Mouse (Mus musculus): ENCODE data around the gene Gm20662. TPM values are rescaled to one million over a fixed set of nuclear protein-coding genes. Genes with fewer than 3 reads are reported as not detected.
A peak's percentile ranks its signal among the peaks of the same experiment; 100 is the strongest.

Gene Gm20662
- polyA plus RNA-seq, 1 experiment = not detected

GRCm38 (mm10) chr9:108026584-108026983 is 30.4 kb downstream of the Gm20662 start:
- peaks cover 92% of the 10 kb centered on the region for H3K36me3 ChIP-seq (ENCODE audit: control insufficient read depth)
- no peak overlapping the region for H3K4me3 ChIP-seq (replicated peaks)
- TF ChIP-seq TAL1 (IDR thresholded peaks at IDR 0.05; ENCODE audit: low read length) (no peak), GATA1 (IDR thresholded peaks at IDR 0.05; ENCODE audit: low read length) (no peak)
- H3K4me1 ChIP-seq (ENCODE audit: control insufficient read depth) = peaks cover 6% of the 10 kb centered on the region
- H3K27me3 ChIP-seq (ENCODE audit: control insufficient read depth) = no peaks in the 10 kb centered on the region
- H3K9me3 ChIP-seq (ENCODE audit: control insufficient read depth, low read length) = peaks cover 4% of the 10 kb centered on the region

- TF ChIP-seq GATA1 (IDR thresholded peaks at IDR 0.05; ENCODE audit: low read length) = no peak
- no peak for TF ChIP-seq TAL1 (IDR thresholded peaks at IDR 0.05; ENCODE audit: low read length)
- Histone ChIP-seq H3K36me3 (ENCODE audit: control insufficient read depth) (peaks cover 95% of the 10 kb centered on the region), H3K9me3 (ENCODE audit: control insufficient read depth, low read length) (peaks cover 4% of the 10 kb centered on the region), H3K4me1 (ENCODE audit: control insufficient read depth) (peaks cover 4% of the 10 kb centered on the region), H3K27me3 (ENCODE audit: control insufficient read depth) (no peaks in the 10 kb centered on the region), H3K4me3 (replicated peaks) (no peak overlapping the region)
Measured at GRCm38 (mm10) chr9:108027867-108028266, 31.7 kb downstream of the Gm20662 start.

GRCm38 (mm10) chr9:108032126-108032525 is 36.0 kb downstream of the Gm20662 start:
- H3K4me1 ChIP-seq (ENCODE audit: control insufficient read depth) = peaks cover 11% of the 10 kb centered on the region
- TF ChIP-seq GATA1 (IDR thresholded peaks at IDR 0.05; ENCODE audit: low read length) (no peak), TAL1 (IDR thresholded peaks at IDR 0.05; ENCODE audit: low read length) (no peak)
- peaks cover 4% of the 10 kb centered on the region for H3K9me3 ChIP-seq (ENCODE audit: control insufficient read depth, low read length)
- H3K4me3 ChIP-seq (replicated peaks) = no peak overlapping the region
- H3K36me3 ChIP-seq (ENCODE audit: control insufficient read depth) = peaks cover 96% of the 10 kb centered on the region
- no peaks in the 10 kb centered on the region for H3K27me3 ChIP-seq (ENCODE audit: control insufficient read depth)

- Histone ChIP-seq H3K4me1 (ENCODE audit: control insufficient read depth) (peaks cover 12% of the 10 kb centered on the region), H3K27me3 (ENCODE audit: control insufficient read depth) (no peaks in the 10 kb centered on the region), H3K9me3 (ENCODE audit: control insufficient read depth, low read length) (no peaks in the 10 kb centered on the region), H3K36me3 (ENCODE audit: control insufficient read depth) (peaks cover 94% of the 10 kb centered on the region), H3K4me3 (replicated peaks) (no peak overlapping the region)
- no peak for TF ChIP-seq GATA1 (IDR thresholded peaks at IDR 0.05; ENCODE audit: low read length)
- TF ChIP-seq TAL1 (IDR thresholded peaks at IDR 0.05; ENCODE audit: low read length) = no peak
Measured at GRCm38 (mm10) chr9:108035331-108036156, 39.4 kb downstream of the Gm20662 start.

- TF ChIP-seq GATA1 (IDR thresholded peaks at IDR 0.05; ENCODE audit: low read length) (no peak), TAL1 (IDR thresholded peaks at IDR 0.05; ENCODE audit: low read length) (no peak)
- H3K36me3 ChIP-seq (ENCODE audit: control insufficient read depth) = peaks cover 83% of the 10 kb centered on the region
- H3K4me3 ChIP-seq (replicated peaks) = no peak overlapping the region
- no peaks in the 10 kb centered on the region for H3K27me3 ChIP-seq (ENCODE audit: control insufficient read depth)
- peaks cover 46% of the 10 kb centered on the region for H3K4me1 ChIP-seq (ENCODE audit: control insufficient read depth)
- H3K9me3 ChIP-seq (ENCODE audit: control insufficient read depth, low read length) = no peaks in the 10 kb centered on the region
Measured at GRCm38 (mm10) chr9:108044751-108045492, 48.8 kb downstream of the Gm20662 start.

GRCm38 (mm10) chr9:108046582-108046981 is 50.4 kb downstream of the Gm20662 start:
- no peaks in the 10 kb centered on the region for H3K27me3 ChIP-seq (ENCODE audit: control insufficient read depth)
- peaks cover 61% of the 10 kb centered on the region for H3K4me1 ChIP-seq (ENCODE audit: control insufficient read depth)
- peaks cover 84% of the 10 kb centered on the region for H3K36me3 ChIP-seq (ENCODE audit: control insufficient read depth)
- H3K9me3 ChIP-seq (ENCODE audit: control insufficient read depth, low read length) = no peaks in the 10 kb centered on the region
- no peak for TF ChIP-seq TAL1 (IDR thresholded peaks at IDR 0.05; ENCODE audit: low read length)
- TF ChIP-seq GATA1 (IDR thresholded peaks at IDR 0.05; ENCODE audit: low read length) = no peak
- H3K4me3 ChIP-seq (replicated peaks) = no peak overlapping the region

- peaks cover 74% of the 10 kb centered on the region for H3K4me1 ChIP-seq (ENCODE audit: control insufficient read depth)
- peak overlapping the region; percentile 73 for H3K4me3 ChIP-seq (replicated peaks)
- peak; percentile 84 for TF ChIP-seq GATA1 (IDR thresholded peaks at IDR 0.05; ENCODE audit: low read length)
- TF ChIP-seq TAL1 (IDR thresholded peaks at IDR 0.05; ENCODE audit: low read length) = no peak
- no peaks in the 10 kb centered on the region for H3K9me3 ChIP-seq (ENCODE audit: control insufficient read depth, low read length)
- H3K36me3 ChIP-seq (ENCODE audit: control insufficient read depth) = peaks cover 84% of the 10 kb centered on the region
- no peaks in the 10 kb centered on the region for H3K27me3 ChIP-seq (ENCODE audit: control insufficient read depth)
Measured at GRCm38 (mm10) chr9:108047601-108048565, 51.7 kb downstream of the Gm20662 start.

- peaks cover 81% of the 10 kb centered on the region for H3K4me1 ChIP-seq (ENCODE audit: control insufficient read depth)
- peaks cover 84% of the 10 kb centered on the region for H3K36me3 ChIP-seq (ENCODE audit: control insufficient read depth)
- peak overlapping the region; percentile 73 for H3K4me3 ChIP-seq (replicated peaks)
- H3K9me3 ChIP-seq (ENCODE audit: control insufficient read depth, low read length) = no peaks in the 10 kb centered on the region
- TF ChIP-seq GATA1 (IDR thresholded peaks at IDR 0.05; ENCODE audit: low read length) = no peak
- TF ChIP-seq TAL1 (IDR thresholded peaks at IDR 0.05; ENCODE audit: low read length) = no peak
- no peaks in the 10 kb centered on the region for H3K27me3 ChIP-seq (ENCODE audit: control insufficient read depth)
Measured at GRCm38 (mm10) chr9:108048566-108048955, 52.4 kb downstream of the Gm20662 start.

All from erythroblast, embryonic 14.5 days (primary cell).